Mouse (Mus musculus): Measurements from ENCODE around the gene Gm614. TPM values are rescaled to one million over a fixed set of nuclear protein-coding genes. Genes with fewer than 3 reads are reported as not detected.

Gene Gm614
- under 1 TPM in 1 of 2 experiments, not detected in 1; 0.54 TPM for total RNA-seq (2021)
- long read RNA-seq, experiment 1 = 0 reads
- long read RNA-seq, experiment 2 = 0 reads

- DNase-seq (ENCODE audit: low spot score in 2 of 2) = no peak
Measured at GRCm38 (mm10) chrX:101263892-101264291, at the start of gene Gm614. Gene Gm614 (minus strand): TSS chrX:101263992.

- DNase-seq (ENCODE audit: low spot score in 2 of 2) = no peak
Measured at GRCm38 (mm10) chrX:101309299-101309698, 45.5 kb upstream of the Gm614 start.

DNA sequence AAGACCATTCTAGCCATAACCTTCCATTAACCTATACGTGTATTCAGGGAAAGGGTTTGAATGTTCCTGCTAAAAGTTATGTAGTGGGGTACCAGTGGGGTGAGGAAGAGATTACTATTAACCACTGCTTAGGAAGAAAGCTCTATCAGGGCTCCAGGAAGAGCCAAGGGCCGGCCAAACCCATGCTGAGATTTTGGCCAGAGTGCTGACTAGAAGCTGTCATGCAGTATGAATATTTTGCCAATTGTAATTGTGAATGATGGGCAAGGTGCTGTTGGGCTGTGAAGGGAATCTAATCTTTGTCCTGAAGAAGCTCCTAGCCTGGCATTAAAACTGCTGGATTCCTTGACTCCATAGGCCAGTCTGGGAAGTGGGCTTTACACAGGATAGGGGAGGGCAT is 40.9 kb upstream of the Gm614 start:
- no peak for DNase-seq (ENCODE audit: low spot score in 2 of 2)

GRCm38 (mm10) chrX:101301654-101302053 is 37.9 kb upstream of the Gm614 start:
- no peak for DNase-seq (ENCODE audit: low spot score in 2 of 2)

DNA sequence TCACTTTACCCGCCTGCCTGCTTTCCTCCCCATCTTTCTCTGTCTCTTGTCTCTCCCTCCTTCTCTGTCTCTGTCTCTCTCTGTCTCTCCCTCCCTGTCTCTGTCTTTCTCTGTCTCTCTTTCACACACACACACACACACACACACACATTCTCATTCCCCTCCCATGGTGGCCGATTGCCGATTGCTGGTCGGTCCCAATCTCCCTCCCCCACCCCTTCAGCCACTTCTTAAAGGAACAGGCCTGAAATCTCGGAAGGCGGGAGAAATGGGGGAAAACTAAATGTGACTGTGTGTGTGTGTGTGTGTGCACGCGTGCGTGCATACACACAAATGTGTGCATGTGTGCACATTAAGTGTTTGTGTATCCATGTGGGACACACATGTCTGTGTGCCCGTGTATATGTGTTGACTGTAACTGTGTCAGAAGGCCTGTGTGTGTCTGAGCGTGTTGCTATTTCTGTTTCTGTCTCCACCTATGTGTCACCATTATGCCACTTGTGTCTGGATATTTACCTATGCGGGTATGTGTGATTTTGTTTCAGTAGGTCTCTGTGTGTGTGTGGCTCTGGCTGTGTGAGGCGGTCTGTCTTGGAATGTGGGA is 36.7 kb upstream of the Gm614 start:
- no peak for DNase-seq (ENCODE audit: low spot score in 2 of 2)

GRCm38 (mm10) chrX:101299473-101300426 is 36.0 kb upstream of the Gm614 start:
- no peak for DNase-seq (ENCODE audit: low spot score in 2 of 2)

- no peak for DNase-seq (ENCODE audit: low spot score in 2 of 2)
Measured at GRCm38 (mm10) chrX:101299055-101299454, 35.3 kb upstream of the Gm614 start, which contains the start of gene Nlgn3. Gene Nlgn3 (plus strand): TSS chrX:101299168.

DNA sequence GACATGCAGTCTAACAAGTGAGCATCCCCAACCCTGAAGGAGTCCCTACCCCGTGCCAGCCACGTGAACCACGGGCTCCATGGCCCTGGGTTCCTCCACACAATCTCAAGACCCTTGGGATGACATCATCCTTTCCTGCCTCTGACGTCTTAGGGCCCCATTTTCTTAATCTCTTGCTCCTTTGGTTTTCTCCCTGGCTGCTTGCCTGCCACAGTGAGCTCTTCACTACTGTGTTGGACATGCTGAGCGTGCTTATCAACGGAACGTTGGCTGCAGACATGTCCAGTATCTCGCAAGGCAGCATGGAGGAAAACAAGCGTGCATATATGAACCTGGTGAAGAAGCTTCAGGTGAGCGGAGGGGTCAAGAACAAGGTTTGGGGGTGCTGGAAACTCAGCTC is 26.3 kb upstream of the Gm614 start:
- DNase-seq (ENCODE audit: low spot score in 2 of 2) = no peak

DNA sequence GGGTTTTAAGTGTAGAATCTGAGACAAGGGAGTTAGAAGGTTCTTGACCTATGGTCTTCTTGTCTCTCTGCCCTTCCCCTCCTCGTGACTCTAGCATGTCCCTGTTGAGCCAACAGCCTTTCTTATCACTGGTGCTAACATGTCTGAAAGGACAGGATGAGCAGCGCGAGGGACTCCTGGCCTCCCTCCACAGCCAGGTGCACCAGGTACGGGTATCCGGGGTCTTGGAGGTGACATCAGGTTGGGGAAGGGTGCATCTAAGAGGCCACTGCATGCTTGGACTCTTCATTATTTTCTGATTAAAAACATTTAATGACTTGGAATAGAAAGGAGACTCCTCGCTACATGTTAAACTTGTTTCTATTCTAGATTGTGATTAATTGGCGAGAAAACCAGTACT is 25.2 kb upstream of the Gm614 start:
- no peak for DNase-seq (ENCODE audit: low spot score in 2 of 2)

GRCm38 (mm10) chrX:101288432-101288831 is 24.6 kb upstream of the Gm614 start:
- DNase-seq (ENCODE audit: low spot score in 2 of 2) = no peak

GRCm38 (mm10) chrX:101287543-101287942 is 23.8 kb upstream of the Gm614 start:
- no peak for DNase-seq (ENCODE audit: low spot score in 2 of 2)

- DNase-seq (ENCODE audit: low spot score in 2 of 2) = no peak
Measured at GRCm38 (mm10) chrX:101285953-101286670, 22.3 kb upstream of the Gm614 start.

GRCm38 (mm10) chrX:101285534-101285933 is 21.7 kb upstream of the Gm614 start:
- DNase-seq (ENCODE audit: low spot score in 2 of 2) = peak; percentile 31 to 41

DNA sequence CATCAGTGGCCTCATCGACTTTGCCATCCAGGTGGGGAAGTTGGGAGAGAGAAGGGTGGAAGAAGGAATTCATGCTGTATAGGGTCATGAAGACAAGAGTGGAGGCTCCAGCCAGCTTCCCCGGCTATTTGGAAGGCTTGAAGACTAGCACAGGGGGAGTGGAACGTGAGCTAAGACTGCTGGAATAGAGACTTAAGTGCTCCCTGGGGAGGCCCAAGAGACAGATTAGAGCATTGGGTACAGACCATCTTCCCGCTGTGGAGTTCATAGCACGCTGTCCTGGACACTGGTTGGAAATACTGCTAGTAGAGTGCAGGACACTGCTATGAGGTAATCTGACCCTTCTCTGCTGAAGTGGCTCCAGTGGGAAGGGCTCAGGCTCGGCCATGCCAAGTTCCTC is 19.0 kb upstream of the Gm614 start:
- DNase-seq (ENCODE audit: low spot score in 2 of 2) = no peak

GRCm38 (mm10) chrX:101273875-101274738 is 10.3 kb upstream of the Gm614 start, which contains the start of gene Med12:
Gene Med12 (plus strand): TSS chrX:101274030.
- DNase-seq (ENCODE audit: low spot score in 2 of 2) = peak; percentile 76 to 80

DNA sequence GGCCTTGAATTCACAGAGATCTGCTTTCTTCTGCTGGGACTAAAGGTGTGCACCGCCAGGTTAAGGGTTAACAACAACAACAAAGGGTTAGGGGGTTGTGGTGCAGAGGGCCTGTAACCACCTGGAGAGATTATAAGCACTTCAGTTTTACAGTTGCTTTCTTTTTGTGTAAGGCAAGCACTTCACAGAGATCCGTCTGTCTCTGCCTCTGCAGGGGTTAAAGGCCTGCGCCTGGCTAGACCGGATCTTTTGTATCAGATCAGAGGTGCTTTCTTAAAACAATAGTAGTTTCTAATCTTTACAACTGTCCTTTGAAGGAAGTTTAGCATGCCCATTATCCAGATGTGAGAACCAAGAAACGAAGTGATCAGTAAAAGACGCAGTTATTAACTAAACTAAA is 9.6 kb upstream of the Gm614 start:
- DNase-seq (ENCODE audit: low spot score in 2 of 2) = no peak

DNA sequence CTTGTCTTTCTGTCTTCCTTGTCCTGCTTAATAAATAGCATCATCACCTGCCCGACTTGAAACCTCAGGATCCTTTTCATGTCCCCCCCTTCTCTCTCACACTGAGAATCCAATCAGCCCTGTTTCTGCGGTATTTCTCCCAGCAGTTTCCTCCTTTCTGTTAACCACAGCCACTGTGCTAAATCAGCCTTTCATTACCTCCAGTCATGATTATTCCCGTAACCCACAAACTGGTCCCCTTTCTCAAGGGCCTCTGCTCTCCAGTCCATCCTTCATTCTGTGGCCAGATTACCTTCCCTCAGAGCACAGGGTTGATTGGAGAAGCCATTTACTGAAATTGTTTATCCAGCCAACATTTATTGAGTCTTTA is 4.9 kb upstream of the Gm614 start, which contains the start of gene Gm20489:
Gm20489 (minus strand) TSS at position 269 of the 370 bp plus-strand sequence.
- no peak for DNase-seq (ENCODE audit: low spot score in 2 of 2)

GRCm38 (mm10) chrX:101268025-101268754 is 4.4 kb upstream of the Gm614 start, which contains the start of gene Il2rg:
Gene Il2rg (minus strand): TSS chrX:101268255.
- no peak for DNase-seq (ENCODE audit: low spot score in 2 of 2)

DNA sequence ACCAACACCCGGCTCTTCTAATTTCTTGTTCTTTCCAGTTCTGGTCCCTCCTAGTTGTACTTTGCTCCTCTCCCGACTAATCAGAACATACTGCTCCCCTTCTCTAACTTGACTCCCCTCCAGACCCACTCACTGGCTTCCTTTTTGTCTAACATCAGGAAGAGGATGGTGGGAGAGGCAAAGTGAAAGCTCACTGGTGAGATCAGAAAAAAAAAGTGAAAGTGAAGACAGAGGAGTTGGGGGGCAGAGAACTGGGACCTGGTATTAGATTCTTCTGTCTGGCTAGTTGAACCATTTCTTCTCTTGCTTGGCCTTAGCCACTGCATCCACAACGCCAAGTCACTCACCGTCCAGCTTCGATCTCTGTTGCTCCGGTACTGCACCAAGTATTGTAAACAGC is 2.8 kb upstream of the Gm614 start:
- no peak for DNase-seq (ENCODE audit: low spot score in 2 of 2)

Measured in adrenal gland, adult 18-20 months (tissue).